Mouse (Mus musculus) MEL (cell line): ENCODE results near the gene Vsig8. TPM values are rescaled to one million over a fixed set of nuclear protein-coding genes. Genes with fewer than 3 reads are reported as not detected.

ENCODE experiments used
- DNase-seq: peaks from one replicate; pipeline ENCODE4 v3.0.0; 2011; ENCODE audit warnings: low read depth, low spot score
- H3K27ac ChIP-seq: 2 replicates; pipeline ENCODE4 v1.5.1; 2012; ENCODE audit warnings: low read depth, mild to moderate bottlenecking, control low read depth, low read length, moderate library complexity; ENCODE audit not compliant: control insufficient read depth
- H3K27me3 ChIP-seq, 2 experiments: fragments of 150-350 bp in 1 of 2; sonication (generic) in 1 of 2; 2 replicates each; pipeline ENCODE4 v1.6.1; 2012; ENCODE audit warnings: low read length in 2 of 2, mild to moderate bottlenecking in 2 of 2, improper control_type of control experiment in 1 of 2, moderate library complexity in 1 of 2; ENCODE audit not compliant: insufficient read depth in 2 of 2, control insufficient read depth in 1 of 2
- H3K36me3 ChIP-seq, 2 experiments: 2 replicates each; pipeline ENCODE4 v1.6.1; 2012 to 2014; ENCODE audit warnings: low read length in 2 of 2, improper control_type of control experiment in 1 of 2, inconsistent platforms in 1 of 2, mild to moderate bottlenecking in 1 of 2; ENCODE audit not compliant: insufficient read depth in 2 of 2, control insufficient read depth in 1 of 2
- H3K4me1 ChIP-seq, 2 experiments: fragments of 150-350 bp in 1 of 2; sonication (generic) in 1 of 2; 2 replicates each; pipeline ENCODE4 v1.6.1; 2012; ENCODE audit warnings: low read length in 2 of 2, improper control_type of control experiment in 1 of 2, mild to moderate bottlenecking in 1 of 2; ENCODE audit not compliant: insufficient read depth in 2 of 2, control insufficient read depth in 1 of 2
- H3K4me3 ChIP-seq, 2 experiments: fragments of 150-350 bp in 1 of 2; sonication (generic) in 1 of 2; 2 replicates each; pipeline ENCODE4 v1.5.1; 2012; ENCODE audit warnings: low read depth in 2 of 2, low read length in 2 of 2, mild to moderate bottlenecking in 2 of 2, moderate library complexity in 2 of 2, control low read depth in 1 of 2, improper control_type of control experiment in 1 of 2; ENCODE audit not compliant: control insufficient read depth in 1 of 2, insufficient read depth in 1 of 2
- H3K79me2 ChIP-seq: 2 replicates; pipeline ENCODE4 v1.6.1; 2012; ENCODE audit warnings: mild to moderate bottlenecking, low read length, moderate library complexity; ENCODE audit not compliant: control insufficient read depth, poor library complexity, insufficient read depth
- H3K9ac ChIP-seq: 2 replicates; pipeline ENCODE4 v1.6.1; 2012; ENCODE audit warnings: low read depth, mild to moderate bottlenecking, control low read depth, low read length, moderate library complexity; ENCODE audit not compliant: control insufficient read depth, poor library complexity, severe bottlenecking
- H3K9me3 ChIP-seq: fragments of 150-350 bp; sonication (generic); replicated peaks from 2 replicates; pipeline ENCODE4 v1.6.1; 2012; ENCODE audit warnings: mild to moderate bottlenecking, low read length, improper control_type of control experiment, moderate library complexity; ENCODE audit not compliant: insufficient read depth
- CTCF ChIP-seq, 3 experiments: IDR thresholded peaks in 2 of 3; conservative IDR thresholded peaks in 1 of 3; 2 replicates each; pipeline ENCODE4 v1.5.1; 2011 to 2012; ENCODE audit warnings: low read length in 3 of 3, low read depth in 2 of 3, mild to moderate bottlenecking in 2 of 3, improper control_type of control experiment in 1 of 3, inconsistent platforms in 1 of 3, mixed read lengths in 1 of 3, moderate library complexity in 1 of 3; ENCODE audit not compliant: control insufficient read depth in 1 of 3, insufficient read depth in 1 of 3, poor library complexity in 1 of 3, severe bottlenecking in 1 of 3
- ETS1 ChIP-seq: IDR thresholded peaks from 2 replicates; pipeline ENCODE4 v1.6.1; 2012; ENCODE audit warnings: low read depth, mild to moderate bottlenecking, inconsistent platforms, low read length, improper control_type of control experiment, moderate library complexity
- MAFK ChIP-seq: IDR thresholded peaks from 2 replicates; pipeline ENCODE4 v1.6.1; 2011; ENCODE audit warnings: low read depth, mild to moderate bottlenecking, low read length, improper control_type of control experiment, borderline replicate concordance
- MYC ChIP-seq: IDR thresholded peaks from 2 replicates; pipeline ENCODE4 v1.6.1; 2011; ENCODE audit warnings: low read depth, mild to moderate bottlenecking, low read length, improper control_type of control experiment, moderate library complexity
- NELFE ChIP-seq: IDR thresholded peaks from 2 replicates; pipeline ENCODE4 v1.6.1; 2011; ENCODE audit warnings: low read depth, low read length, improper control_type of control experiment
- RAD21 ChIP-seq: IDR thresholded peaks from 2 replicates; pipeline ENCODE4 v1.6.1; 2011; ENCODE audit warnings: mild to moderate bottlenecking, low read depth, low read length, improper control_type of control experiment
- SMC3 ChIP-seq: IDR thresholded peaks from 2 replicates; pipeline ENCODE4 v1.6.1; 2011; ENCODE audit warnings: low read depth, low read length, improper control_type of control experiment
- TCF12 ChIP-seq: IDR thresholded peaks from 2 replicates; pipeline ENCODE4 v1.6.1; 2014; ENCODE audit warnings: low read depth, mild to moderate bottlenecking, inconsistent platforms, low read length, improper control_type of control experiment, moderate library complexity
- USF1 ChIP-seq: IDR thresholded peaks from 2 replicates; pipeline ENCODE4 v1.6.1; 2014; ENCODE audit warnings: low read depth, mild to moderate bottlenecking, inconsistent platforms, low read length, improper control_type of control experiment, moderate library complexity
- ZC3H11A ChIP-seq: IDR thresholded peaks from 2 replicates; pipeline ENCODE4 v1.6.1; 2012; ENCODE audit warnings: low read depth, mild to moderate bottlenecking, inconsistent platforms, low read length, improper control_type of control experiment
- ZMIZ1 ChIP-seq: IDR thresholded peaks from 2 replicates; pipeline ENCODE4 v1.6.1; 2012; ENCODE audit warnings: low read depth, mild to moderate bottlenecking, inconsistent platforms, low read length, improper control_type of control experiment, moderate library complexity
- polyA plus RNA-seq, 2 experiments: library from polyadenylated mRNA; stranded (reverse) in 1 of 2; unstranded in 1 of 2; fragments of >175 nt in 1 of 2; fragments of >200 nt in 1 of 2; gene quantifications; 2 replicates each; pipeline versions ENCODE4 v1.2.1 to v1.2.4; 2012; ENCODE audit warnings: low replicate concordance in 2 of 2, low read depth in 1 of 2; ENCODE audit not compliant: insufficient read length in 2 of 2, insufficient read depth in 1 of 2, missing spikeins in 1 of 2
- total RNA-seq: library from RNA; depleted of rRNA; stranded (reverse); fragments of 300-350 nt; gene quantifications from 2 replicates; pipeline ENCODE4 v1.2.3, GENCODE M21; 2012

Gene Vsig8
- total and polyA plus RNA-seq, 3 experiments: not detected

GRCm38 (mm10) chr1:172518013-172518412 lies 37.7 kb upstream of the Vsig8 start:
- Histone ChIP-seq H3K27me3 (no peaks in the 10 kb centered on the region), H3K79me2 (no peaks in the 10 kb centered on the region; the same call in 1 of the 2 replicates), H3K4me3 (no peak overlapping the region), H3K9ac (no peak overlapping the region), H3K27ac (no peak overlapping the region), H3K4me1 (peaks cover 8 to 21% of the 10 kb centered on the region in 2 experiments), H3K36me3 (peaks cover 0 to 12% of the 10 kb centered on the region in 2 experiments; a peak in 2 of 4 replicates), H3K9me3 (no peaks in the 10 kb centered on the region)
- TF ChIP-seq NELFE: no peak
- TF ChIP-seq CTCF (IDR thresholded peaks at IDR 0.05 in 2 of 3, conservative IDR thresholded peaks at IDR 0.05 in 1 of 3; ENCODE audit: control insufficient read depth in 1 of 3, insufficient read depth in 1 of 3, low read depth in 2 of 3, low read length in 3 of 3, poor library complexity in 1 of 3, severe bottlenecking in 1 of 3): peak; percentile 68 to 74 (median 72)
- no peak for TF ChIP-seq ZMIZ1
- 0 out of 2 replicates have a peak, but pooled peaks have one; percentile 32 for TF ChIP-seq ZC3H11A
- peak; percentile 62 for TF ChIP-seq SMC3
- peak; percentile 51; the same call in 1 of the 2 replicates for TF ChIP-seq USF1
- TF ChIP-seq MYC: peak; percentile 74; the same call in 1 of the 2 replicates
- peak; percentile 61 for TF ChIP-seq RAD21
- peak; percentile 42 for DNase-seq

- peaks cover 5 to 14% of the 10 kb centered on the region in 2 experiments; a peak in 3 of 4 replicates for H3K4me1 ChIP-seq
- H3K79me2 ChIP-seq: no peaks in the 10 kb centered on the region
- DNase-seq: no peak
- H3K9ac ChIP-seq: no peak overlapping the region
- H3K27ac ChIP-seq: no peak overlapping the region
- no peaks in the 10 kb centered on the region for H3K9me3 ChIP-seq
- no peaks in the 10 kb centered on the region for H3K27me3 ChIP-seq
- TF ChIP-seq ETS1: no peak
- H3K36me3 ChIP-seq: peaks cover 0 to 7% of the 10 kb centered on the region in 2 experiments; a peak in 2 of 4 replicates
- no peak overlapping the region for H3K4me3 ChIP-seq
Measured at GRCm38 (mm10) chr1:172519644-172520043, 36.1 kb upstream of the Vsig8 start.

GRCm38 (mm10) chr1:172520576-172521440 lies 34.9 kb upstream of the Vsig8 start, which contains the start of gene Cfap45:
Gene Cfap45, plus strand, starts transcription at chr1:172520801.
- Histone ChIP-seq H3K4me3 (peak within 1 kb of the TSS in 1 of 2 experiments; percentile 12; a peak in 1 of 4 replicates), H3K9ac (no peak within 1 kb of the TSS), H3K9me3 (no peaks in the 10 kb centered on the region), H3K27me3 (no peaks in the 10 kb centered on the region), H3K27ac (no peak within 1 kb of the TSS), H3K4me1 (peaks cover 3 to 14% of the 10 kb centered on the region in 2 experiments), H3K79me2 (no peaks in the 10 kb centered on the region), H3K36me3 (peaks cover 0 to 9% of the 10 kb centered on the region in 2 experiments; a peak in 2 of 4 replicates)
- TF ChIP-seq TCF12: no peak
- no peak for TF ChIP-seq MAFK
- DNase-seq: peak; percentile 63
